Mouse (Mus musculus): ENCODE measurements around the gene Limd2. TPM values are rescaled to one million over a fixed set of nuclear protein-coding genes. Genes with fewer than 3 reads are reported as not detected.
A peak's percentile ranks its signal among the peaks of the same experiment; 100 is the strongest.
"Not testable (repeated sequence)": the region's sequence is repeated elsewhere in the genome, so short reads cannot be mapped to it uniquely, and the experiment has no call there.

Gene Limd2
- 516 and 591 TPM in 2 replicates for polyA plus RNA-seq (2014; fragmentation: Nextera tagmentation; extraction: Ambion mirVana)

- ATAC-seq (ENCODE audit: insufficient number of reproducible peaks, low FRiP score, low TSS enrichment, low read depth) = no peak
Measured at GRCm38 (mm10) chr11:106160841-106161721, at the start of gene Limd2, which contains the start of gene Gm10840. Gene Limd2 (minus strand): TSS chr11:106160860. Gene Gm10840 (plus strand): TSS chr11:106160850.

GRCm38 (mm10) chr11:106202123-106202465 lies 41.4 kb upstream of the Limd2 start, which contains the start of gene Strada:
Gene Strada (minus strand): TSS chr11:106202168.
- no peak for ATAC-seq (ENCODE audit: insufficient number of reproducible peaks, low FRiP score, low TSS enrichment, low read depth)
- no peak for DNase-seq (ENCODE audit: low spot score)
- WGBS = 92% methylated on average over 5 of the region's 5 CpGs
- Histone ChIP-seq H3K27me3 (ENCODE audit: control insufficient read depth, insufficient read depth, low read length) (no peaks in the 10 kb centered on the region), H3K36me3 (ENCODE audit: control insufficient read depth, insufficient read depth, low read length) (peaks cover 19% of the 10 kb centered on the region; the same call in 1 of the 2 replicates), H3K4me1 (ENCODE audit: control insufficient read depth, insufficient read depth, low read length) (no peaks in the 10 kb centered on the region), H3K9me3 (ENCODE audit: control insufficient read depth, low read length) (no peaks in the 10 kb centered on the region), H3K9ac (ENCODE audit: low read length) (no peak within 1 kb of the TSS), H3K4me2 (ENCODE audit: low read depth, severe bottlenecking) (no peak within 1 kb of the TSS), H3K27ac (replicated peaks; ENCODE audit: low read depth, low read length) (no peak within 1 kb of the TSS), H3K4me3 (ENCODE audit: low read depth, low read length) (no peak within 1 kb of the TSS)

More at GRCm38 (mm10) chr11:106160841-106161721, at the start of gene Limd2, which contains the start of gene Gm10840:
- Histone ChIP-seq H3K27me3 (ENCODE audit: control insufficient read depth, insufficient read depth, low read length) (no peaks in the 10 kb centered on the region), H3K27ac (replicated peaks; ENCODE audit: low read depth, low read length) (peak within 1 kb of the TSS; percentile 100), H3K9me3 (ENCODE audit: control insufficient read depth, low read length) (no peaks in the 10 kb centered on the region), H3K4me1 (ENCODE audit: control insufficient read depth, insufficient read depth, low read length) (peaks cover 20% of the 10 kb centered on the region), H3K9ac (ENCODE audit: low read length) (peak within 1 kb of the TSS; percentile 98), H3K4me3 (ENCODE audit: low read depth, low read length) (peak within 1 kb of the TSS; percentile 75), H3K4me2 (ENCODE audit: low read depth, severe bottlenecking) (peak within 1 kb of the TSS; percentile 78), H3K36me3 (ENCODE audit: control insufficient read depth, insufficient read depth, low read length) (peaks cover 13% of the 10 kb centered on the region)
- WGBS = 31% methylated on average over 22 of the region's 22 CpGs
- DNase-seq (ENCODE audit: low spot score) = no peak

- Histone ChIP-seq H3K4me1 (ENCODE audit: control insufficient read depth, insufficient read depth, low read length) (no peaks in the 10 kb centered on the region), H3K9me3 (ENCODE audit: control insufficient read depth, low read length) (no peaks in the 10 kb centered on the region), H3K36me3 (ENCODE audit: control insufficient read depth, insufficient read depth, low read length) (peaks cover 19% of the 10 kb centered on the region; the same call in 1 of the 2 replicates), H3K4me2 (ENCODE audit: low read depth, severe bottlenecking) (no peak overlapping the region), H3K27ac (replicated peaks; ENCODE audit: low read depth, low read length) (no peak overlapping the region), H3K27me3 (ENCODE audit: control insufficient read depth, insufficient read depth, low read length) (no peaks in the 10 kb centered on the region), H3K4me3 (ENCODE audit: low read depth, low read length) (no peak overlapping the region), H3K9ac (ENCODE audit: low read length) (no peak overlapping the region)
- WGBS = 96% methylated on average over 19 of the region's 19 CpGs
- ATAC-seq (ENCODE audit: insufficient number of reproducible peaks, low FRiP score, low TSS enrichment, low read depth) (no peak), DNase-seq (ENCODE audit: low spot score) (no peak)
Measured at GRCm38 (mm10) chr11:106201337-106202122, 40.9 kb upstream of the Limd2 start.

GRCm38 (mm10) chr11:106200756-106201155 lies 40.1 kb upstream of the Limd2 start:
- H3K9me3 ChIP-seq (ENCODE audit: control insufficient read depth, low read length) = no peaks in the 10 kb centered on the region
- peaks cover 16% of the 10 kb centered on the region; the same call in 1 of the 2 replicates for H3K36me3 ChIP-seq (ENCODE audit: control insufficient read depth, insufficient read depth, low read length)
- WGBS = 84% methylated on average over 6 of the region's 6 CpGs
- no peak overlapping the region for H3K27ac ChIP-seq (replicated peaks; ENCODE audit: low read depth, low read length)
- H3K27me3 ChIP-seq (ENCODE audit: control insufficient read depth, insufficient read depth, low read length) = no peaks in the 10 kb centered on the region
- H3K4me2 ChIP-seq (ENCODE audit: low read depth, severe bottlenecking) = no peak overlapping the region
- no peak for ATAC-seq (ENCODE audit: insufficient number of reproducible peaks, low FRiP score, low TSS enrichment, low read depth)
- no peak overlapping the region for H3K9ac ChIP-seq (ENCODE audit: low read length)
- H3K4me1 ChIP-seq (ENCODE audit: control insufficient read depth, insufficient read depth, low read length) = no peaks in the 10 kb centered on the region
- DNase-seq (ENCODE audit: low spot score) = no peak
- no peak overlapping the region for H3K4me3 ChIP-seq (ENCODE audit: low read depth, low read length)

GRCm38 (mm10) chr11:106199997-106200396 lies 39.3 kb upstream of the Limd2 start:
- not testable (repeated sequence) for H3K4me2 ChIP-seq (ENCODE audit: low read depth, severe bottlenecking); H3K4me1 ChIP-seq (ENCODE audit: control insufficient read depth, insufficient read depth, low read length); H3K4me3 ChIP-seq (ENCODE audit: low read depth, low read length); ATAC-seq (ENCODE audit: insufficient number of reproducible peaks, low FRiP score, low TSS enrichment, low read depth); H3K9me3 ChIP-seq (ENCODE audit: control insufficient read depth, low read length); H3K27ac ChIP-seq (replicated peaks; ENCODE audit: low read depth, low read length); DNase-seq (ENCODE audit: low spot score); H3K27me3 ChIP-seq (ENCODE audit: control insufficient read depth, insufficient read depth, low read length); H3K9ac ChIP-seq (ENCODE audit: low read length)
- 97% methylated on average over 7 of the region's 7 CpGs for WGBS
- H3K36me3 ChIP-seq (ENCODE audit: control insufficient read depth, insufficient read depth, low read length) = peaks cover 16% of the 10 kb centered on the region; the same call in 1 of the 2 replicates

GRCm38 (mm10) chr11:106198277-106198676 lies 37.6 kb upstream of the Limd2 start:
- Histone ChIP-seq H3K4me3 (ENCODE audit: low read depth, low read length) (no peak overlapping the region), H3K9ac (ENCODE audit: low read length) (no peak overlapping the region), H3K9me3 (ENCODE audit: control insufficient read depth, low read length) (no peaks in the 10 kb centered on the region), H3K27ac (replicated peaks; ENCODE audit: low read depth, low read length) (no peak overlapping the region), H3K36me3 (ENCODE audit: control insufficient read depth, insufficient read depth, low read length) (peaks cover 9% of the 10 kb centered on the region; the same call in 1 of the 2 replicates), H3K4me1 (ENCODE audit: control insufficient read depth, insufficient read depth, low read length) (0 out of 2 replicates have a peak, but pooled peaks cover 2% of the 10 kb centered on the region), H3K4me2 (ENCODE audit: low read depth, severe bottlenecking) (no peak overlapping the region), H3K27me3 (ENCODE audit: control insufficient read depth, insufficient read depth, low read length) (no peaks in the 10 kb centered on the region)
- DNase-seq (ENCODE audit: low spot score) (no peak), ATAC-seq (ENCODE audit: insufficient number of reproducible peaks, low FRiP score, low TSS enrichment, low read depth) (no peak)
- 87% methylated on average over 4 of the region's 4 CpGs for WGBS

GRCm38 (mm10) chr11:106195341-106195740 lies 34.7 kb upstream of the Limd2 start:
- H3K36me3 ChIP-seq (ENCODE audit: control insufficient read depth, insufficient read depth, low read length) = no peaks in the 10 kb centered on the region; the same call in 1 of the 2 replicates
- H3K4me2 ChIP-seq (ENCODE audit: low read depth, severe bottlenecking) = no peak overlapping the region
- no peak overlapping the region for H3K4me3 ChIP-seq (ENCODE audit: low read depth, low read length)
- DNase-seq (ENCODE audit: low spot score) = no peak
- no peak overlapping the region for H3K9ac ChIP-seq (ENCODE audit: low read length)
- H3K9me3 ChIP-seq (ENCODE audit: control insufficient read depth, low read length) = no peaks in the 10 kb centered on the region
- ATAC-seq (ENCODE audit: insufficient number of reproducible peaks, low FRiP score, low TSS enrichment, low read depth) = no peak
- no peak overlapping the region for H3K27ac ChIP-seq (replicated peaks; ENCODE audit: low read depth, low read length)
- 0 out of 2 replicates have a peak, but pooled peaks cover 2% of the 10 kb centered on the region for H3K4me1 ChIP-seq (ENCODE audit: control insufficient read depth, insufficient read depth, low read length)
- no peaks in the 10 kb centered on the region for H3K27me3 ChIP-seq (ENCODE audit: control insufficient read depth, insufficient read depth, low read length)

- no peak for DNase-seq (ENCODE audit: low spot score)
- Histone ChIP-seq H3K9ac (ENCODE audit: low read length) (no peak overlapping the region), H3K4me2 (ENCODE audit: low read depth, severe bottlenecking) (no peak overlapping the region), H3K4me3 (ENCODE audit: low read depth, low read length) (no peak overlapping the region), H3K27ac (replicated peaks; ENCODE audit: low read depth, low read length) (no peak overlapping the region), H3K9me3 (ENCODE audit: control insufficient read depth, low read length) (no peaks in the 10 kb centered on the region), H3K27me3 (ENCODE audit: control insufficient read depth, insufficient read depth, low read length) (no peaks in the 10 kb centered on the region), H3K36me3 (ENCODE audit: control insufficient read depth, insufficient read depth, low read length) (no peaks in the 10 kb centered on the region; the same call in 1 of the 2 replicates), H3K4me1 (ENCODE audit: control insufficient read depth, insufficient read depth, low read length) (0 out of 2 replicates have a peak, but pooled peaks cover 2% of the 10 kb centered on the region)
- ATAC-seq (ENCODE audit: insufficient number of reproducible peaks, low FRiP score, low TSS enrichment, low read depth) = no peak
- 93% methylated on average over 7 of the region's 7 CpGs for WGBS
Measured at GRCm38 (mm10) chr11:106194891-106195290, 34.2 kb upstream of the Limd2 start.
